Mouse (Mus musculus): Measurements from ENCODE around the gene Fbxo46. TPM values are rescaled to one million over a fixed set of nuclear protein-coding genes. Genes with fewer than 3 reads are reported as not detected.

The Fbxo46 gene
- total and polyA plus RNA-seq, 3 experiments, result 4.0 to 11.6 (median 6.1) TPM

DNA sequence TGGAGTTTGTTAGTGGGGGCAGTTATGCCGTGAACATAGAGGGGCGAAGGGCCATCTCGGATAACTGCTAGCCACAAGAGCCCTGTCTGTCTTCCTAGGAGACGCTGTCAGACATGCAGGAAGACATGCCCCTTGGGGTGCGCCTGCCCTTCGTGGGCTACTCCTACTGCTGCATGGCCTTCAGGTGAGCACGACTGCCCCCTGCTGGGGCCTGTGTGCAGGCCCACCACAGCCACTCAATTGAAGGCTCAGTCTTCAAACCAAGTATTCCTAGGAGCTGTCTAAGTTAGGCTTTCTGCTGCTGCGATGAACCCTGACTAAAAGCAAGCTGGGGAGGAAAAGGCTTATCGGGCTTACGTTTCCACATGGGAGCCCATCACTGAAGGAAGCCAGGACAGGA lies 30.8 kb upstream of the Fbxo46 start:
- H3K4me3 ChIP-seq (replicated peaks in 1 of 3; ENCODE audit: low read depth in 2 of 3, low read length in 2 of 3, poor library complexity in 1 of 3), result no peak overlapping the region
- H3K79me2 ChIP-seq (replicated peaks; ENCODE audit: control insufficient read depth, extremely low read depth, insufficient read depth, poor library complexity, severe bottlenecking), result no peaks in the 10 kb centered on the region
- DNase-seq (ENCODE audit: extremely low read depth), result peak; percentile 66
- no peak overlapping the region for H3K27ac ChIP-seq (ENCODE audit: insufficient read depth, low read depth)
- H3K9me3 ChIP-seq (replicated peaks; ENCODE audit: low read length), result no peaks in the 10 kb centered on the region
- peaks cover 77% of the 10 kb centered on the region for H3K27me3 ChIP-seq (replicated peaks)
- dilution Hi-C loops (cut with MboI; ENCODE audit: extremely low pct_ligation_motif_present, extremely low pct_unique_long_range_greater_than_20kb, low sequenced_read_pairs), result no loop called here
- no peak overlapping the region for H3K9ac ChIP-seq (ENCODE audit: insufficient read depth, low read depth)
- H3K36me3 ChIP-seq (replicated peaks in 1 of 2; ENCODE audit: control insufficient read depth in 1 of 2, insufficient read depth in 1 of 2, low read length in 1 of 2), result no peaks in the 10 kb centered on the region
- H3K4me1 ChIP-seq (ENCODE audit: control insufficient read depth in 1 of 2, insufficient read depth in 2 of 2), result peaks cover 21 to 43% of the 10 kb centered on the region in 2 experiments
- H3K4me2 ChIP-seq (ENCODE audit: insufficient read depth, low read depth, poor library complexity, severe bottlenecking), result no peak overlapping the region
- in situ Hi-C loops (cut with MboI; ENCODE audit: low pct_ligation_motif_present, low pct_unique_long_range_greater_than_20kb, low sequenced_read_pairs), result no loop called here
- TF ChIP-seq RAD21 (IDR thresholded peaks at IDR 0.05; ENCODE audit: low read depth, low read length) (peak; percentile 74), TCF12 (IDR thresholded peaks at IDR 0.05; ENCODE audit: low read depth, low read length) (no peak), CTCF (conservative IDR thresholded peaks at IDR 0.05 in 1 of 2, IDR thresholded peaks at IDR 0.05 in 1 of 2; ENCODE audit: low read depth in 2 of 2, low read length in 2 of 2) (peak; percentile 56 to 94), MYC (IDR thresholded peaks at IDR 0.05; ENCODE audit: low read depth, low read length) (no peak), SMC3 (IDR thresholded peaks at IDR 0.05; ENCODE audit: low read depth, low read length) (peak; percentile 88), POLR2A (IDR thresholded peaks at IDR 0.05; ENCODE audit: low read depth, low read length) (no peak), CHD2 (IDR thresholded peaks at IDR 0.05; ENCODE audit: low read length) (no peak)

DNA sequence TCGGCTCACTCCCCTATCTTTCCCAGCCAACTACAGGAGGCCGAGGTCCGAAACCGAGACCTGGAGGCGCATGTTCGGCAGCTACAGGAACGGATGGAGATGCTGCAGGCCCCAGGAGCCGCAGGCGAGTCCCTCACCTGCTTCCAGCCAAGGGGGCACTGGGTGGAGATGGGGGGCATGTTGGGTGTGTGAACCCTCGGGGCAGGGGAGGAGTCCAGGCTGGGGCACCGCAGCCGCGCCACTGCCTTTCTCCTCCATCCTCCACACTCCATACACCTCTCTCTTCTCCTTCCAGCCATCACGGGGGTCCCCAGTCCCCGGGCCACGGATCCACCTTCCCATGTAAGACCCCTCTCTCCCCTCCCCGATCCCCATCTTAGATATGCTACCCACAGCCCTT lies 27.7 kb upstream of the Fbxo46 start:
- no peak overlapping the region for H3K27ac ChIP-seq (ENCODE audit: insufficient read depth, low read depth)
- no peaks in the 10 kb centered on the region for H3K79me2 ChIP-seq (replicated peaks; ENCODE audit: control insufficient read depth, extremely low read depth, insufficient read depth, poor library complexity, severe bottlenecking)
- no peak for DNase-seq (ENCODE audit: extremely low read depth)
- H3K9ac ChIP-seq (ENCODE audit: insufficient read depth, low read depth), result no peak overlapping the region
- TF ChIP-seq KAT2A (IDR thresholded peaks at IDR 0.05; ENCODE audit: insufficient replicate concordance, low read length), result no peak
- no peak overlapping the region for H3K4me3 ChIP-seq (replicated peaks in 1 of 3; ENCODE audit: low read depth in 2 of 3, low read length in 2 of 3, poor library complexity in 1 of 3)
- peaks cover 82% of the 10 kb centered on the region for H3K27me3 ChIP-seq (replicated peaks)
- in situ Hi-C loops (cut with MboI; ENCODE audit: low pct_ligation_motif_present, low pct_unique_long_range_greater_than_20kb, low sequenced_read_pairs), result no loop called here
- no peak overlapping the region for H3K4me2 ChIP-seq (ENCODE audit: insufficient read depth, low read depth, poor library complexity, severe bottlenecking)
- H3K36me3 ChIP-seq (replicated peaks in 1 of 2; ENCODE audit: control insufficient read depth in 1 of 2, insufficient read depth in 1 of 2, low read length in 1 of 2), result no peaks in the 10 kb centered on the region
- no peaks in the 10 kb centered on the region for H3K9me3 ChIP-seq (replicated peaks; ENCODE audit: low read length)
- peaks cover 5 to 29% of the 10 kb centered on the region in 2 experiments; a peak in 3 of 4 replicates for H3K4me1 ChIP-seq (ENCODE audit: control insufficient read depth in 1 of 2, insufficient read depth in 2 of 2)
- dilution Hi-C loops (cut with MboI; ENCODE audit: extremely low pct_ligation_motif_present, extremely low pct_unique_long_range_greater_than_20kb, low sequenced_read_pairs), result no loop called here

GRCm38 (mm10) chr7:19092381-19093173 lies 27.1 kb upstream of the Fbxo46 start:
- H3K27me3 ChIP-seq (replicated peaks), result peaks cover 82% of the 10 kb centered on the region
- no peak for DNase-seq (ENCODE audit: extremely low read depth)
- H3K9ac ChIP-seq (ENCODE audit: insufficient read depth, low read depth), result 0 out of 2 replicates have a peak overlapping the region, but pooled peaks have one; percentile 3
- no peaks in the 10 kb centered on the region for H3K79me2 ChIP-seq (replicated peaks; ENCODE audit: control insufficient read depth, extremely low read depth, insufficient read depth, poor library complexity, severe bottlenecking)
- no peak overlapping the region for H3K27ac ChIP-seq (ENCODE audit: insufficient read depth, low read depth)
- in situ Hi-C loops (cut with MboI; ENCODE audit: low pct_ligation_motif_present, low pct_unique_long_range_greater_than_20kb, low sequenced_read_pairs) (no loop called here), dilution Hi-C loops (cut with MboI; ENCODE audit: extremely low pct_ligation_motif_present, extremely low pct_unique_long_range_greater_than_20kb, low sequenced_read_pairs) (no loop called here)
- H3K9me3 ChIP-seq (replicated peaks; ENCODE audit: low read length), result no peaks in the 10 kb centered on the region
- peaks cover 5 to 28% of the 10 kb centered on the region in 2 experiments; a peak in 3 of 4 replicates for H3K4me1 ChIP-seq (ENCODE audit: control insufficient read depth in 1 of 2, insufficient read depth in 2 of 2)
- no peak for TF ChIP-seq EP300 (IDR thresholded peaks at IDR 0.05; ENCODE audit: low read length)
- TF ChIP-seq ETS1 (conservative IDR thresholded peaks at IDR 0.05; ENCODE audit: low read depth, low read length), result no peak
- no peak for TF ChIP-seq MYC (IDR thresholded peaks at IDR 0.05; ENCODE audit: low read depth, low read length)
- TF ChIP-seq RCOR1 (conservative IDR thresholded peaks at IDR 0.05; ENCODE audit: low read depth, low read length), result no peak
- H3K36me3 ChIP-seq (replicated peaks in 1 of 2; ENCODE audit: control insufficient read depth in 1 of 2, insufficient read depth in 1 of 2, low read length in 1 of 2), result no peaks in the 10 kb centered on the region
- H3K4me3 ChIP-seq (replicated peaks in 1 of 3; ENCODE audit: low read depth in 2 of 3, low read length in 2 of 3, poor library complexity in 1 of 3), result peak overlapping the region in 1 of 3 experiments; percentile 23
- H3K4me2 ChIP-seq (ENCODE audit: insufficient read depth, low read depth, poor library complexity, severe bottlenecking), result peak overlapping the region; percentile 76

All from CH12.LX (cell line).